Mouse (Mus musculus) kidney, adult 9 months (tissue): ENCODE results near the gene Aoc3.
"Not testable (repeated sequence)": the region's sequence is repeated elsewhere in the genome, so short reads cannot be mapped to it uniquely, and the experiment has no call there.

Source experiments
- DNase-seq: peaks from one replicate; pipeline ENCODE4 v3.0.0; 2022

Gene Aoc3

GRCm38 (mm10) chr11:101328941-101329635 is 1.3 kb upstream of the Aoc3 start:
- DNase-seq = peak; percentile 46

DNA sequence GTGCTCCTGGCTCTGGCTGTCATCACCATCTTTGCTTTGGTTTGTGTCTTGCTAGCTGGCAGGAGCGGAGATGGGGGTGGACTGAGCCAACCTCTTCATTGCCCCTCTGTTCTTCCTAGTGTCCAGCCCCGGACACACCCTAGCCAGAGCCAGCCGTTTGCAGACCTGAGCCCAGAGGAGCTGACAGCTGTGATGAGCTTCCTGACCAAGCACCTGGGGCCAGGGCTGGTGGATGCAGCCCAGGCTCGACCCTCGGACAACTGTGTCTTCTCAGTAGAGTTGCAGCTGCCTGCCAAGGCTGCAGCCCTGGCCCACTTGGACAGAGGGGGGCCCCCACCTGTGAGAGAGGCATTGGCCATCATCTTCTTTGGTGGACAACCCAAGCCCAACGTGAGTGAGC is 556 bp downstream of the Aoc3 start:
- DNase-seq = not testable (repeated sequence)

- DNase-seq = no peak
Observed at GRCm38 (mm10) chr11:101332537-101332936, 2.1 kb downstream of the Aoc3 start.

GRCm38 (mm10) chr11:101334023-101334422 is 3.6 kb downstream of the Aoc3 start:
- DNase-seq = no peak

- no peak for DNase-seq
Observed at GRCm38 (mm10) chr11:101334516-101334915, 4.1 kb downstream of the Aoc3 start.

- peak; percentile 69 for DNase-seq
Observed at GRCm38 (mm10) chr11:101335685-101336084, 5.3 kb downstream of the Aoc3 start.

GRCm38 (mm10) chr11:101338123-101338760 is 7.8 kb downstream of the Aoc3 start:
- DNase-seq = no peak

GRCm38 (mm10) chr11:101347083-101347775 is 16.8 kb downstream of the Aoc3 start:
- DNase-seq = no peak

GRCm38 (mm10) chr11:101348774-101349173 is 18.4 kb downstream of the Aoc3 start:
- DNase-seq = no peak

DNA sequence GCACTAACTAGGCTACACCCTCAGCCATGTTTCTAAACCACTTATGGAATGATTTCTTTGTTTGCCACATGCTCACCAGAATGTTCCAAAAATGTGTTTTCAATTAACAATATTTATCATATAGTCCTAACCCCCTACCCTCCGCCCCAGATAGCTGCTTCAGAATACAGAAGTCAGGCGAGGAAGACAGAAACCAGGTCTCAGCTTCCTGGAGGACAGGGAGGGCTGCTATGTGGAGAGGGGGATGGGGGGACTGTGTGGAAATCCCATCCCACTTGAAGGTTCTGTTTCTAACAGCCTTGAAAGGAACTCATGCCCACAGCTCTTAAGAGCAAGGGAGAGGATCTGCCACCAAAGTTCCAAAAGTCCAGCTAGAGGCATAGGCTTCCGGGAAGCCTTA is 18.8 kb downstream of the Aoc3 start:
- DNase-seq = no peak

GRCm38 (mm10) chr11:101351100-101351720 is 20.8 kb downstream of the Aoc3 start:
- DNase-seq = peak; percentile 27

DNA sequence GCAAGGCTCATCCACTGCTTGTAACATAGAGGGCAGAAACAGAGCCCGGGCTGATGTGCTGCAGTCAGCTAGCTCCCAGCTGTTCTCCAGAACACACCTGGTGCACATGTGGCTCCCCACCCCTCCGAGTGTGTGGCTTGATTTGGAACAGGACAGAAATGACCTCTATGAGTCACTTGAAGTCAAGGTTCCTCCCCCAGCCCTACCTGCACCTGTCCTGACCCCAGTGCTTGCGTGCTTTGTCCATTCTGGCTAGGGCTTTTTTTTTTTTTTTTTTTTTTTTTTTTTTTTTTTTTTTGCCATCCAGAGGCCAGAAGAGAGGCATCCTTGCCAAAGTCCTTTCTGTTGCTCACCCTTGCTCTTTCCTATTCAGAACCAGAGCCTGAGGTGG is 21.3 kb downstream of the Aoc3 start:
- DNase-seq = peak; percentile 64

- DNase-seq = peak; percentile 87
Observed at GRCm38 (mm10) chr11:101353436-101353835, 23.0 kb downstream of the Aoc3 start.

DNA sequence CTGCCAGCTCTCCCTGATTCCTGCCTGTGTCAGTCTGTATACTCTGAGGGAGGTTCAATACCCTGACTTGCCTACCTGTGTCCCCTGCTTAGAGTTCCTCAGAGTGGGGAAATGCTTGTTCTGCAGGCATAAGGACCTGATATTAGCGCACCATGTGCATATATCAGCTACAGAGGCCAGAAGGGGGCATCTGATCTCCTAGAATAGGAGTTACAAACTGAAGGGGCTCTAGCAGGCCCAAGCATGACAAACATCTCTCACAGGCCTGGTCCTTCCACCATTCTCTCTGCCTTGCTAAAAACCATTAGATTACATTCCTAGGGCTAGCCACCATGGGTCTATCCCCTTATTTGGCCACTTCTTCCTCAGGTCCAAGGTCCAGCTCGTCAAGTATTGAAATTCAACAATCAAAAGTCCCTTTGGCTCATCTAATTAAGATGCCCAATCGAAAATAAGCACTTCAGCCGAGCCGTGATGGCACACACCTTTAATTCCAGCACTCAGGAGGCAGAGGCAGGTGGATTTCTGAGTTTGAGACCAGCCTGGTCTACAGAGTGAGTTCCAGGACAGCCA is 24.1 kb downstream of the Aoc3 start:
- peak; percentile 51 for DNase-seq

- DNase-seq = peak; percentile 75
Observed at GRCm38 (mm10) chr11:101355916-101356315, 25.5 kb downstream of the Aoc3 start.

DNA sequence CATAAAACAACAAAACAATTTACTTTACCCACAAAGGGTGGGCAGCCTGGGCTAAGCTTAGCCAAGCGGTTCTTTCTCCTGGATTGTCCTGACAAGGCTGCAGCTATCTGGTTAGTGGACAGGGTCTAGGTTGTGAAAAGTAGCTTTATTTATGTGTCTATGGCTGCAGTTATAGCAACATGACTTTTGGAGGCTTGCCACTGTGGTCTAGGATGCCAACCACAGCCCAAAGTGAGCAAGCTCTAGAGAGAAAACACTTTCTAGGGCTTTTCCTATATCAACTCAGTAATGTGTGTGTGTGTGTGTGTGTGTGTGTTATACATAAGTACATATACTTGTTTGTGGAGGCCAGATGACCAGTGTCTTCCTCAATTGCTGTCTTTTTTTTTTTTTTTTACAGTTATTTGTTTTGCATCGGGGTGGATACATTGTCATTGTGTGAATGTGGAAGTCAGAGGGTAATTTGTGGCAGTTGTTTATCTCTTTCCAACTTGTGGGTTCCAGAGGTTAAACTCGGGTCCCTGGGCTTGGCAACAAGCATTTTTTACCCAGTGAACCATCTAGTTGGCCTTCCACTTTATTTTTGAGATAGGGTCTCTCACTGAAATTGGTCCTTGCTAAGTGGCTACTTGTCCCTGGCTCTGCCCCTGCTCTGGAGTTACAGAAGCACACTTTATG is 27.2 kb downstream of the Aoc3 start:
- DNase-seq = no peak

- DNase-seq = no peak
Observed at GRCm38 (mm10) chr11:101359776-101360175, 29.4 kb downstream of the Aoc3 start.

DNA sequence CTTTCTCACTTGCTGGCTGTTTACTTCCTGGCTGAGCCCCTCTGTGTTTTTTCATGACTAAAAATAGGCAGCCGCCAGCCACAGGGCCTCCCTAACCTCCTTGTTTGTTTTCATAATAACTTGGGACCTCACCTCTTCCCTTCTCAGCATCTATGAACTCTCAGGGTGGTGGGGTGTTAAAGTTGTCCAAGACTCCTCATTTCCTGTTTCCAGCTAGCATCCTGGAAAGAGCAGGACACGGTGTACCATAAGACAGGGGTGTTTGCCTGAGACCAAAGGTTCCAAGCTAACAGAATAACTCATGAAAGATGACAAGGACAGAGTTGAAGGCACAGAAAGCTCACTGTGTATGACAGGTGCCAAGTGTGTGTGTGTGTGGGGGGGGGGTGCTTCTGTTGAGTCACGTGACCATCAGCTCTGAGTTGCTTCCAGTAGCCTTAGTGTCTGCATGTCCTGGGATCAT is 30.3 kb downstream of the Aoc3 start:
- peak; percentile 67 for DNase-seq

GRCm38 (mm10) chr11:101364531-101364931 is 34.1 kb downstream of the Aoc3 start:
- DNase-seq = peak; percentile 90

DNA sequence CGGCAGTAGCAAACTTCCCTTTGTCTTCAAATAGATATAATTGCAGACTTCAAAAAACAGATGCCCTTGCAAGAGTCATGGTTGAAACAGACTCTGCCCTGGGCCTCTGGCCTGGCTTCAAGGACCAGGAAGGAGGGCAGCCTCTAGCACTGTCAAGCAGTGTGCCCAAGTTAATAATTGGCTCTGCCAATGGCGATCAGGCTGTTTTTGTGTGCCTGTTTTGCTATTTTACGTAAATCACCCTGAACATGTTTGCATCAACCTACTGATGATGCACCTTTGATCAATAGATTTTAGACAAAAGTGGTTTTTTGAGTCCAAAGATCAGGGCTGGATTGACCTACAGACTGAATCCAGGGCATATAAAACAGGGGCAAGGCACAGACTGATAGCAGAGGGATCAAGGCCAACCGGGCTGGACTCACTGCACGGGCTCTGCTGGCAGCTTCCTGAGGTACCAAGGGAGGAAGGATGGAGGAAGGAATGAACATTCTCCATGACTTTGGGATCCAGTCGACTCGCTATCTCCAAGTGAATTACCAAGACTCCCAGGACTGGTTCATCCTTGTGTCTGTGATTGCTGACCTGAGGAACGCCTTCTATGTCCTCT is 37.0 kb downstream of the Aoc3 start, which contains the start of gene G6pc:
Gene G6pc (plus strand): TSS at position 236 of the 610 bp plus-strand sequence.
- peak; percentile 94 for DNase-seq

DNA sequence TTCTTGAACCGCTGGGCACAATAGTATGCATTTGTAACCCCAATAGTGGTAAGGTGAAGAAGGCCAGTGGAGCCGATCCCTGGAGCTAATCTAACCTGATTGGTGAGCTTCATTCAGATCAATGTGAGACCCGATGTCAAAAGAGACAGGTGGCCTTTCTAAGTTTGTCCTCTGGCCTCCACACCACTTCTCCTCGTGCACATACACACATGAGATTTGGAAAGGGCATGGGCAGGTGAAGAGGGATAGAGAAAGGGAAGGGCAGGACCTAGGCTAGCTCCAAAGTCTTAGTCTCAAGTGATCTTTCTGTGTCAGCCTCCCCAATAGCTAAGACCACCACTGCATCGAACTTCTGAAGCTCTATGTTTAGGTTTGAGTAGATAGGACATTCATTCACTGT is 39.7 kb downstream of the Aoc3 start:
- no peak for DNase-seq

- DNase-seq = no peak
Observed at GRCm38 (mm10) chr11:101374421-101374938, 44.1 kb downstream of the Aoc3 start.
